Mouse (Mus musculus) midbrain, postnatal 0 days (tissue): ENCODE data around the gene Dcdc2a. TPM values are rescaled to one million over a fixed set of nuclear protein-coding genes. Genes with fewer than 3 reads are reported as not detected.

Experiments used
- ATAC-seq: fragments of 200-750 bp; cut with Nextera tagmentation; 2 replicates; pipeline ENCODE4 v1.8.0; 2017; ENCODE audit warnings: moderate number of reproducible peaks, mild to moderate bottlenecking, moderate TSS enrichment, moderate library complexity; ENCODE audit not compliant: low FRiP score
- DNase-seq: peaks from one replicate; pipeline ENCODE4 v3.0.0-alpha.2; 2015; ENCODE audit warnings: low spot score
- H3K27ac ChIP-seq: fragments of 300-500 bp; sonication (generic); 2 replicates; pipeline ENCODE4 v1.5.1; 2014; ENCODE audit warnings: low read depth, mild to moderate bottlenecking, low read length, mixed read lengths
- H3K27me3 ChIP-seq: fragments of 300-500 bp; sonication (generic); 2 replicates; pipeline ENCODE4 v1.6.1; 2014; ENCODE audit warnings: low read length, control low read depth, mixed read lengths; ENCODE audit not compliant: insufficient read depth
- H3K36me3 ChIP-seq: fragments of 300-500 bp; sonication (generic); 2 replicates; pipeline ENCODE4 v1.6.1; 2014; ENCODE audit warnings: low read length, control low read depth, mixed read lengths; ENCODE audit not compliant: insufficient read depth
- H3K4me1 ChIP-seq: fragments of 300-500 bp; sonication (generic); 2 replicates; pipeline ENCODE4 v1.6.1; 2014; ENCODE audit warnings: mild to moderate bottlenecking, control low read depth, antibody characterized with exemption, low read length, mixed read lengths; ENCODE audit not compliant: insufficient read depth
- H3K4me2 ChIP-seq: fragments of 300-500 bp; sonication (generic); 2 replicates; pipeline ENCODE4 v1.6.1; 2014; ENCODE audit warnings: low read depth, mild to moderate bottlenecking, low read length, mixed read lengths; ENCODE audit not compliant: poor library complexity, severe bottlenecking
- H3K4me3 ChIP-seq: fragments of 300-500 bp; sonication (generic); 2 replicates; pipeline ENCODE4 v1.5.1; 2014; ENCODE audit warnings: low read depth, mild to moderate bottlenecking, low read length, moderate library complexity
- H3K9ac ChIP-seq: fragments of 300-500 bp; sonication (generic); replicated peaks from 2 replicates; pipeline ENCODE4 v1.6.1; 2014; ENCODE audit warnings: mild to moderate bottlenecking, low read length, moderate library complexity, mixed read lengths; ENCODE audit not compliant: poor library complexity, severe bottlenecking
- H3K9me3 ChIP-seq: fragments of 300-500 bp; sonication (generic); 2 replicates; pipeline ENCODE4 v1.6.1; 2016; ENCODE audit warnings: low read length, control low read depth
- CTCF ChIP-seq: IDR thresholded peaks from 2 replicates; pipeline ENCODE4 v1.5.1; 2016; ENCODE audit warnings: antibody characterized with exemption, mild to moderate bottlenecking
- WGBS: fragments of 180-500 bp; shearing (Covaris S2); extraction: QIAGEN DNeasy Blood & Tissue Kit; methylation state at CpG from one replicate; pipeline ENCODE4 v1.1.7; 2014; 5-methylcytosine and 5-hydroxymethylcytosine counted together
- polyA plus RNA-seq: library from polyadenylated mRNA; unstranded; fragments of >200 nt; fragmentation: Nextera tagmentation; extraction: Ambion mirVana; gene quantifications from 2 replicates; pipeline ENCODE4 v1.2.1, GENCODE M21; 2015
- total RNA-seq: library from RNA; depleted of rRNA; stranded (reverse); fragments of >200 nt; gene quantifications from 2 replicates; pipeline ENCODE4 v1.2.3, GENCODE M21; 2014; rRNA removed

Dcdc2a gene
- total and polyA plus RNA-seq, 2 experiments from 2014 or later: 1.5 to 8.0 TPM

- no peaks in the 10 kb centered on the region for H3K4me1 ChIP-seq
- no peak overlapping the region for H3K4me2 ChIP-seq
- no peak overlapping the region for H3K4me3 ChIP-seq
- H3K36me3 ChIP-seq: no peaks in the 10 kb centered on the region
- ATAC-seq (no peak), DNase-seq (no peak)
- no peak for TF ChIP-seq CTCF
- H3K9me3 ChIP-seq: no peaks in the 10 kb centered on the region
- whole genome bisulfite sequencing: 88% methylated on average over 5 of the region's 5 CpGs
- H3K27ac ChIP-seq: no peak overlapping the region
- no peaks in the 10 kb centered on the region for H3K27me3 ChIP-seq
- no peak overlapping the region for H3K9ac ChIP-seq
Measured at GRCm38 (mm10) chr13:25206950-25207349, 151.1 kb downstream of the Dcdc2a start.

GRCm38 (mm10) chr13:25218394-25218793, 162.6 kb downstream of the Dcdc2a start:
- WGBS: 95% methylated on average over 1 of the region's 1 CpGs
- Histone ChIP-seq H3K4me3 (no peak overlapping the region), H3K4me2 (no peak overlapping the region), H3K9ac (no peak overlapping the region), H3K27me3 (no peaks in the 10 kb centered on the region), H3K36me3 (no peaks in the 10 kb centered on the region), H3K4me1 (no peaks in the 10 kb centered on the region), H3K27ac (no peak overlapping the region), H3K9me3 (no peaks in the 10 kb centered on the region)
- no peak for TF ChIP-seq CTCF
- no peak for ATAC-seq
- DNase-seq: no peak

GRCm38 (mm10) chr13:25220186-25220787, 164.5 kb downstream of the Dcdc2a start:
- H3K9me3 ChIP-seq: no peaks in the 10 kb centered on the region
- no peaks in the 10 kb centered on the region for H3K36me3 ChIP-seq
- H3K4me1 ChIP-seq: no peaks in the 10 kb centered on the region
- no peak for TF ChIP-seq CTCF
- H3K27me3 ChIP-seq: no peaks in the 10 kb centered on the region
- H3K4me2 ChIP-seq: no peak overlapping the region
- no peak overlapping the region for H3K27ac ChIP-seq
- no peak overlapping the region for H3K9ac ChIP-seq
- DNase-seq: no peak
- no peak for ATAC-seq
- WGBS: 73% methylated on average over 5 of the region's 5 CpGs
- H3K4me3 ChIP-seq: no peak overlapping the region

GRCm38 (mm10) chr13:25251893-25252292, 196.1 kb downstream of the Dcdc2a start:
- no peak for TF ChIP-seq CTCF
- no peak for ATAC-seq
- Histone ChIP-seq H3K4me1 (no peaks in the 10 kb centered on the region), H3K4me2 (no peak overlapping the region), H3K27me3 (no peaks in the 10 kb centered on the region), H3K36me3 (peaks cover 9% of the 10 kb centered on the region), H3K9ac (no peak overlapping the region), H3K9me3 (no peaks in the 10 kb centered on the region), H3K4me3 (no peak overlapping the region), H3K27ac (no peak overlapping the region)
- WGBS: 75% methylated on average over 1 of the region's 1 CpGs
- no peak for DNase-seq

GRCm38 (mm10) chr13:25254478-25255263, 198.9 kb downstream of the Dcdc2a start:
- Histone ChIP-seq H3K27me3 (no peaks in the 10 kb centered on the region), H3K4me2 (no peak overlapping the region), H3K9ac (no peak overlapping the region), H3K27ac (no peak overlapping the region), H3K9me3 (no peaks in the 10 kb centered on the region), H3K36me3 (peaks cover 9% of the 10 kb centered on the region), H3K4me3 (no peak overlapping the region), H3K4me1 (no peaks in the 10 kb centered on the region)
- no peak for TF ChIP-seq CTCF
- DNase-seq (no peak), ATAC-seq (no peak)
- WGBS: 81% methylated on average over 9 of the region's 9 CpGs

DNA sequence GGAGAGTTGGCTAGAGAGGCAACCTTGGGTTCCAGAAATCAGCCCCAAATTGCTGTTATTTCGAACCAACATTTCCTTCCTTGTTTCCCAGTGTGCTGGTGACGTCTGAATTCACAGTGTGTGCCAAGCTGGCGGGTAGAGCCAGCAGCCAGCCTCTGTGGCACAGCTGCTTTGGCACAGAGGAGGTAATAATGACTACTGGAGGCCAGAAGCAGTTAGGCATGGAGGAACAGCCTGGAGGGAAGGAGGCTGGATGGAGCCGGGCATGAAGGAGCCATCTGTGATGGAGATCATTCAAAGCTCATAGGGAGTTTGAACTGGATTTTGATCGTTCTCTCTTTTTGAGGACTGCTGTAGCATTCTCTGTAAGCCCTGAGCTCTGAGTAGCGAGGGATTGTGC, 201.8 kb downstream of the Dcdc2a start:
- TF ChIP-seq CTCF: no peak
- Histone ChIP-seq H3K27me3 (no peaks in the 10 kb centered on the region), H3K27ac (no peak overlapping the region), H3K36me3 (peaks cover 14% of the 10 kb centered on the region), H3K9ac (no peak overlapping the region), H3K4me2 (no peak overlapping the region), H3K9me3 (no peaks in the 10 kb centered on the region), H3K4me1 (no peaks in the 10 kb centered on the region), H3K4me3 (no peak overlapping the region)
- DNase-seq (no peak), ATAC-seq (no peak)
- WGBS: 85% methylated on average over 6 of the region's 6 CpGs

Other genes starting within 250 kb of the Dcdc2a start
- 15.1 and 25.4 TPM in 2 replicates for gene Acot13, start 224.5 kb upstream of the Dcdc2a start, total RNA-seq
- gene Acot13, start 224.5 kb upstream of the Dcdc2a start, polyA plus RNA-seq: 60.2 and 67.1 TPM in 2 replicates
- 26.6 and 27.0 TPM in 2 replicates for gene Tdp2, start 224.3 kb upstream of the Dcdc2a start, total RNA-seq
- 25.5 and 28.5 TPM in 2 replicates for gene Tdp2, start 224.3 kb upstream of the Dcdc2a start, polyA plus RNA-seq
- gene D130043K22Rik, start 210.9 kb upstream of the Dcdc2a start, total RNA-seq: 13.5 and 13.8 TPM in 2 replicates
- 7.7 and 9.4 TPM in 2 replicates for gene D130043K22Rik, start 210.9 kb upstream of the Dcdc2a start, polyA plus RNA-seq
- 45.8 and 53.8 TPM in 2 replicates for gene Aldh5a1, start 118.3 kb upstream of the Dcdc2a start, total RNA-seq
- gene Aldh5a1, start 118.3 kb upstream of the Dcdc2a start, polyA plus RNA-seq: 14.6 and 15.4 TPM in 2 replicates
- 5.5 and 6.3 TPM in 2 replicates for gene Gpld1, start 112.9 kb upstream of the Dcdc2a start, total RNA-seq
- gene Gpld1, start 112.9 kb upstream of the Dcdc2a start, polyA plus RNA-seq: 2.6 and 3.8 TPM in 2 replicates
- gene Mrs2, start 35.6 kb upstream of the Dcdc2a start, total RNA-seq: 41.8 and 42.0 TPM in 2 replicates
- 10.9 and 13.0 TPM in 2 replicates for gene Mrs2, start 35.6 kb upstream of the Dcdc2a start, polyA plus RNA-seq
- 35.3 and 38.1 TPM in 2 replicates for gene Nrsn1, start 214.5 kb downstream of the Dcdc2a start, total RNA-seq
- 110 TPM in 2 replicates for gene Nrsn1, start 214.5 kb downstream of the Dcdc2a start, polyA plus RNA-seq